Mouse (Mus musculus) limb, embryonic 14.5 days (tissue): ENCODE data around the gene Tlr9. TPM values are rescaled to one million over a fixed set of nuclear protein-coding genes. Genes with fewer than 3 reads are reported as not detected.

ENCODE experiments used
- ATAC-seq: fragments of 200-750 bp; cut with Nextera tagmentation; 2 replicates; pipeline ENCODE4 v1.8.0; 2017; ENCODE audit warnings: low read depth, moderate number of reproducible peaks, moderate TSS enrichment; ENCODE audit not compliant: low FRiP score
- DNase-seq: peaks from one replicate; pipeline ENCODE4 v3.0.0-alpha.2; 2015; ENCODE audit warnings: low spot score
- H3K27ac ChIP-seq: fragments of 300-500 bp; sonication (generic); replicated peaks from 2 replicates; pipeline ENCODE4 v1.5.1; 2014; ENCODE audit warnings: low read depth, mild to moderate bottlenecking, low read length, moderate library complexity, mixed read lengths
- H3K27me3 ChIP-seq: fragments of 300-500 bp; sonication (generic); 2 replicates; pipeline ENCODE4 v1.6.1; 2014; ENCODE audit warnings: low read length, mixed read lengths; ENCODE audit not compliant: control insufficient read depth, insufficient read depth
- H3K36me3 ChIP-seq: fragments of 300-500 bp; sonication (generic); 2 replicates; pipeline ENCODE4 v1.6.1; 2014; ENCODE audit warnings: mild to moderate bottlenecking, low read length, moderate library complexity, mixed read lengths; ENCODE audit not compliant: control insufficient read depth, insufficient read depth
- H3K4me1 ChIP-seq: fragments of 300-500 bp; sonication (generic); 2 replicates; pipeline ENCODE4 v1.6.1; 2014; ENCODE audit warnings: antibody characterized with exemption, low read length, mixed read lengths; ENCODE audit not compliant: control insufficient read depth, insufficient read depth
- H3K4me2 ChIP-seq: fragments of 300-500 bp; sonication (generic); replicated peaks from 2 replicates; pipeline ENCODE4 v1.6.1; 2014; ENCODE audit warnings: low read depth, mild to moderate bottlenecking, low read length, moderate library complexity; ENCODE audit not compliant: severe bottlenecking
- H3K4me3 ChIP-seq: fragments of 300-500 bp; sonication (generic); replicated peaks from 2 replicates; pipeline ENCODE4 v1.5.1; 2014; ENCODE audit warnings: low read length
- H3K9ac ChIP-seq: fragments of 300-500 bp; sonication (generic); 2 replicates; pipeline ENCODE4 v1.6.1; 2014; ENCODE audit warnings: mild to moderate bottlenecking, low read depth, low read length, moderate library complexity; ENCODE audit not compliant: severe bottlenecking
- H3K9me3 ChIP-seq: fragments of 300-500 bp; sonication (generic); 2 replicates; pipeline ENCODE4 v1.6.1; 2016; ENCODE audit warnings: low read length; ENCODE audit not compliant: control insufficient read depth
- POLR2A ChIP-seq: fragments of 200-500 bp; IDR thresholded peaks from 2 replicates; pipeline ENCODE4 v1.8.0; 2012; ENCODE audit warnings: inconsistent platforms, mild to moderate bottlenecking, moderate library complexity, borderline replicate concordance; ENCODE audit not compliant: insufficient read depth, insufficient read length; ENCODE audit errors: extremely low read depth
- WGBS: fragments of 180-500 bp; shearing (Covaris S2); extraction: QIAGEN DNeasy Blood & Tissue Kit; methylation state at CpG from one replicate; pipeline ENCODE4 v1.1.7; 2014; 5-methylcytosine and 5-hydroxymethylcytosine counted together
- polyA plus RNA-seq, 2 experiments: library from polyadenylated mRNA; depleted of rRNA in 1 of 2; stranded (reverse) in 1 of 2; unstranded in 1 of 2; fragments of >200 nt; fragmentation: Nextera tagmentation in 1 of 2; extraction: Ambion mirVana in 1 of 2; gene quantifications; 2 replicates each; pipeline versions ENCODE4 v1.2.1 to v1.2.3; 2012 to 2014

Tlr9 gene
- polyA plus RNA-seq, 2 experiments, result 0.08 to 0.99 TPM

DNA sequence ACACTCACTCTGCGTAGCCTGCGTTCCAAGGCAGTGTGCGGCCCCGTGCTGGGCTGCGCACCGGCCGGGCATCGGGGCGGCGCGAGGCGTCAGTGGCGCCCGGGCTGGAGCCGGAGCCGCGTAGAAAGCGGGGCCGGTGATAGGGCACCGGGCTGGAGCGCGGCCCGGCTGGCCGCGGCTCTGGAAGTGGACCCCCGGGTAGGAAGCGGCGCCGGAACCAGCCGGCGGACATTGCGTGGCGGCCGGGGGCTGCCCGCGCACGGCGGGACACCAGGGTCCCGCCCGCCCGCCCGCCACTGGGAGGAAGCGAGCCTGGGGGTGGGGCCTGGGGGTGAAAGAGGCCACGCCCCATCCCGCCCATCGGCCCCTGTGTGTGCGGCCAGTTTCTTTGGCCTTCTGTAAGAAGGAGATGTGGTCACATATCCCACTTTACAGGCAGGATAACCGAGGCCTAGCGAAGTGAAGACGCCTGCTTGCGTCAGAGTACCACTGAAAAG, 23.4 kb upstream of the Tlr9 start:
- TF ChIP-seq POLR2A, result no peak
- DNase-seq, result peak; percentile 52
- Histone ChIP-seq H3K27me3 (no peaks in the 10 kb centered on the region), H3K4me3 (peak overlapping the region; percentile 66), H3K9me3 (no peaks in the 10 kb centered on the region), H3K4me1 (peaks cover 24% of the 10 kb centered on the region), H3K36me3 (peaks cover 30% of the 10 kb centered on the region), H3K27ac (peak overlapping the region; percentile 39; the same call in 1 of the 2 replicates), H3K4me2 (peak overlapping the region; percentile 56), H3K9ac (peak overlapping the region; percentile 76)
- peak; percentile 64 for ATAC-seq
- WGBS, result 0% methylated on average over 17 of the region's 51 CpGs

DNA sequence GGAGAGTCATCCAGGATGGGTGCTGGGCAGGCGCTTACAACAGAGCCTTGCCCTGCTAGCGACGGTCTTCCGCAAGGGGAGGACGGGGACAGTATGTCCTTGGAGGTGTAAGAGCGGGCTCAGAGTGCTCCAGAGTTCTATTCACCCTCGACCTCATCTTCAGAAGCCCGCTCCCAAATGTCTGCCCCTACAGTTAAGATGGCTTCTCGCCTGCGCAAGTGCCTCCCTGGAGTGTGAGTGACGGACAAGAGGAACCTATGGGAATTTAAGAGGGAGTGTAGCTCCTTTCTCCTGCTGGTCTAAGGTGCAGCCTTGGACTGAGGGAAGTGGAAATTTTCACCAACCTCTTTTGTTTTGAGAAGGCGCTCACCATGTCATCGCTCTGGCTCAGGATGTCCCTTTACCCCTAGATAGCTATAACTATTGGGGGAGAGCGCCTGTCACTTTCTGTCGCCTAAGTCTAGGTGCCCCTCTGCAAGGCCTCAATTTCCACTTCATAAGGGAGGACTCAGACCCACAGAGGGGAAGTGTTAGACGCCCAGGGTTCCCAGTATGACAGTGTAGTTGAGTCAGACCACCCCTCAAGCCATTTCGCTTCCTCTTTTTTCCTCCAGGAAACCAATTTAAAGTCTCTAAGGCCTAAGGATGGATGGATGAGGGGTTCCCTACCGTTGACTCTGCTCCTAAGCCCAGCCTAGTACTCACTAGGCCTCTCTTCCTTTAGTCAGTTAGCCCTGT, 22.7 kb upstream of the Tlr9 start, which contains the start of gene Ppm1m:
Gene Ppm1m, minus strand, starts transcription at position 212 of the 738 bp plus-strand sequence.
- 47% methylated on average over 18 of the region's 18 CpGs for WGBS
- no peak for TF ChIP-seq POLR2A
- Histone ChIP-seq H3K4me1 (peaks cover 26% of the 10 kb centered on the region), H3K36me3 (peaks cover 23% of the 10 kb centered on the region), H3K4me2 (peak within 1 kb of the TSS; percentile 56), H3K9me3 (no peaks in the 10 kb centered on the region), H3K27ac (peak within 1 kb of the TSS; percentile 39; the same call in 1 of the 2 replicates), H3K9ac (peak within 1 kb of the TSS; percentile 76), H3K27me3 (no peaks in the 10 kb centered on the region), H3K4me3 (peak within 1 kb of the TSS; percentile 66)
- DNase-seq, result no peak
- ATAC-seq, result no peak

DNA sequence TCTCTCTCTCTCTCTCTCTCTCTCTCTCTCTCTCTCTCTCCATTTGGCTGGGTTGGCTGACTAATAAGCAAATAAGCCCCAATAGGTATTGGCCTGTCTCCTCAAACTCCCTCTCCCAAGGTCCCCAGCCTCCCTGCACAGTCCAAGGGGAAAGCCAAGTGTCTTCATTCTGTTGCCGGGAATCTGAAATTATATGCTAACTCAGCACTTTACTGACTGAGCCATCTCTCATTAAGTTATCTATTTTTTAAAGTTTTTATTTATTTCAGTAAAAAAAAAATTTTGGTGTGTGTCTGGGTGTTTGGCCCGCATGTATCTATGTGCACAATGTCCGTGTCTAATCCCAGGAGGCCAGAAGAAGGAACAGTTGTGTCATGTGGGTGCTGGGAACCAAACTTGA, 20.5 kb upstream of the Tlr9 start:
- peaks cover 26% of the 10 kb centered on the region for H3K4me1 ChIP-seq
- H3K9me3 ChIP-seq, result no peaks in the 10 kb centered on the region
- no peak overlapping the region for H3K27ac ChIP-seq
- H3K4me3 ChIP-seq, result 0 out of 2 replicates have a peak overlapping the region, but pooled peaks have one; percentile 51
- no peaks in the 10 kb centered on the region for H3K27me3 ChIP-seq
- peaks cover 5% of the 10 kb centered on the region; the same call in 1 of the 2 replicates for H3K36me3 ChIP-seq
- no peak for DNase-seq
- TF ChIP-seq POLR2A, result no peak
- H3K4me2 ChIP-seq, result peak overlapping the region; percentile 60; the same call in 1 of the 2 replicates
- no peak overlapping the region for H3K9ac ChIP-seq
- 90% methylated on average over 3 of the region's 3 CpGs for WGBS
- no peak for ATAC-seq

DNA sequence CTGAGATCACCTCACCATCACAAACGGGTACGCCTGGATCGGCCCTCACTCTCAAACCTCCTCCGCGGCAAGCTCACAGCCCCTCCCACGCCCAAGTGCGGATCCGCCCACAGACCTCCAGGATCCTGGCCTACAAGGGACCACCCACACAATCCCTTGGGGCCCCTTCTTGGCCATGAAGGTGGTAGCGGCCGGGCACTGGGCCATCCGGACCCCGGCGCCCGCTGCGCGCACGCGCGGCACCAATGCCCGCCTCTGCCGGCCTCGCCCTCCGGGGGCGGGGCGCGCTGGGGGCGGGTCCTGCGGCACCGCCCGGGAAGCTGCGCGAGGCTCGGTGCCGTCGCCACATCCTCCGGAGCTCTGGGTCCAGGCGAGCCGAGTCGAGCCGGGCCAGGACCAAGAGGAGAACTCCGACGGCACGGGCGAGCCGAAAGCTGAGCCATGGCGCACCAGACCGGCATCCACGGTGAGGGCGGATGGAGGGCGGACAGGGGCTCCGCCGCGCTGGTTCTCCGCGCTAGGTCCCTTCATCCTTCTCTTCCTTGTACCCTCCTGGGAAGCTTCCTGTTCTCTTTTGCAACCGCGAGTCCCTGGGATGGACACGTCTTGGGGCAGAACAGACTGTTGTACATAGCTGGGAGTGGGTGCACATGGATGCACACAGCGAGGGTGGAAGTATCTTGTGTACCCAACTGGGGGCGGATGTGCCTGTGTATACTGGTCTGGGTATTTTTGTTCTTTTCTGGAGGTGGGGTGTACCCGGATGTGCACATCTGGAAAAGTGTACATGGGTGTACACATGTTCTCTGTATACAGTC, 19.4 kb upstream of the Tlr9 start, which contains the start of gene Twf2:
Gene Twf2, plus strand, starts transcription at position 290 of the 818 bp plus-strand sequence.
- Histone ChIP-seq H3K27ac (peak within 1 kb of the TSS; percentile 6; the same call in 1 of the 2 replicates), H3K27me3 (no peaks in the 10 kb centered on the region), H3K36me3 (peaks cover 7% of the 10 kb centered on the region; the same call in 1 of the 2 replicates), H3K4me2 (peak within 1 kb of the TSS; percentile 60), H3K9ac (peak within 1 kb of the TSS; percentile 69), H3K4me3 (peak within 1 kb of the TSS; percentile 51), H3K9me3 (no peaks in the 10 kb centered on the region), H3K4me1 (peaks cover 18% of the 10 kb centered on the region)
- 2% methylated on average over 46 of the region's 61 CpGs for WGBS
- ATAC-seq, result peak; percentile 90
- TF ChIP-seq POLR2A, result peak; percentile 80
- DNase-seq, result peak; percentile 96
